Mouse (Mus musculus) liver, embryonic 12.5 days (tissue): ENCODE data around the gene Inpp4a. TPM values are rescaled to one million over a fixed set of nuclear protein-coding genes. Genes with fewer than 3 reads are reported as not detected.

Experiments used
- ATAC-seq: fragments of 200-750 bp; cut with Nextera tagmentation; 2 replicates; pipeline ENCODE4 v1.8.0; 2017; ENCODE audit warnings: moderate number of reproducible peaks, mild to moderate bottlenecking, moderate library complexity
- H3K27ac ChIP-seq: fragments of 300-500 bp; sonication (generic); 2 replicates; pipeline ENCODE4 v1.5.1; 2016; ENCODE audit warnings: mild to moderate bottlenecking
- H3K27me3 ChIP-seq: fragments of 300-500 bp; sonication (generic); replicated peaks from 2 replicates; pipeline ENCODE4 v1.6.1; 2016; ENCODE audit warnings: mild to moderate bottlenecking, moderate library complexity
- H3K36me3 ChIP-seq: fragments of 300-500 bp; sonication (generic); 2 replicates; pipeline ENCODE4 v1.6.1; 2016; ENCODE audit warnings: mild to moderate bottlenecking, moderate library complexity
- H3K4me1 ChIP-seq: fragments of 300-500 bp; sonication (generic); 2 replicates; pipeline ENCODE4 v1.6.1; 2016
- H3K4me2 ChIP-seq: fragments of 300-500 bp; sonication (generic); 2 replicates; pipeline ENCODE4 v1.6.1; 2016; ENCODE audit warnings: mild to moderate bottlenecking, moderate library complexity
- H3K4me3 ChIP-seq: fragments of 300-500 bp; sonication (generic); 2 replicates; pipeline ENCODE4 v1.5.1; 2016; ENCODE audit warnings: mild to moderate bottlenecking, moderate library complexity
- H3K9ac ChIP-seq: fragments of 300-500 bp; sonication (generic); 2 replicates; pipeline ENCODE4 v1.6.1; 2016; ENCODE audit warnings: mild to moderate bottlenecking, moderate library complexity
- H3K9me3 ChIP-seq: fragments of 300-500 bp; sonication (generic); replicated peaks from 2 replicates; pipeline ENCODE4 v1.6.1; 2016; ENCODE audit warnings: mild to moderate bottlenecking, moderate library complexity
- WGBS: fragments of 180-500 bp; shearing (Covaris S2); methylation state at CpG from one replicate; pipeline ENCODE4 v1.1.7; 2016; ENCODE audit not compliant: insufficient replicate concordance; 5-methylcytosine and 5-hydroxymethylcytosine counted together
- polyA plus RNA-seq: library from polyadenylated mRNA; unstranded; fragments of >200 nt; fragmentation: Nextera tagmentation; extraction: Ambion mirVana; gene quantifications from 2 replicates; pipeline ENCODE4 v1.2.1, GENCODE M21; 2016

The Inpp4a gene
- polyA plus RNA-seq, 1 experiment from 2014 or later: 4.0 TPM

GRCm38 (mm10) chr1:37302801-37303200 lies 3.1 kb downstream of the Inpp4a start:
- Histone ChIP-seq H3K27me3 (peaks cover 11% of the 10 kb centered on the region), H3K9ac (no peak overlapping the region), H3K27ac (no peak overlapping the region), H3K4me2 (no peak overlapping the region), H3K9me3 (no peaks in the 10 kb centered on the region), H3K4me1 (peaks cover 38% of the 10 kb centered on the region), H3K4me3 (no peak overlapping the region), H3K36me3 (no peaks in the 10 kb centered on the region)
- WGBS: 20% methylated on average over 3 of the region's 3 CpGs
- no peak for ATAC-seq

GRCm38 (mm10) chr1:37305691-37306287 lies 6.1 kb downstream of the Inpp4a start:
- ATAC-seq: no peak

DNA sequence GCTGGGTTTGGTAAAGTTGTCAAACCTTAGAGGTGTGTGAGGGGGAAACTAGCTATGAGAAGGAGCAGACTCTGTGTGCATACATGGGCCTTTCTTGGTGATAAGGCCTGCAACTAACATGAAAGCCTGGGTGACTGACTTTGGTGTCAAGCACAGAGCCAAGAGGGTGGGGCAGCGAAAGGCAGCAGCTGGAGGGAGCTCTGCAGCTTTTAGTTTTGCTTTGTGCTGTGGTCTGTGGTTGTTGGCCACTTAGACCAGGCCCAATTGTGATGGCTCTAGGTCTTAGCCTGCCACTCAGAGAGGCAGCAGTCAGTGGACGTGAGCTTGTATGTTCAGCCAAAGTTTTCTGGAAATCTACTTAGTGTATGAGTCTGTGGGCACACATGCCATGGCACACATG lies 7.9 kb downstream of the Inpp4a start:
- Histone ChIP-seq H3K4me3 (no peak overlapping the region), H3K9me3 (no peaks in the 10 kb centered on the region), H3K4me2 (no peak overlapping the region), H3K27ac (no peak overlapping the region), H3K4me1 (peaks cover 31% of the 10 kb centered on the region), H3K9ac (no peak overlapping the region), H3K36me3 (no peaks in the 10 kb centered on the region), H3K27me3 (no peaks in the 10 kb centered on the region)
- 58% methylated on average over 2 of the region's 2 CpGs for WGBS
- ATAC-seq: no peak

More at GRCm38 (mm10) chr1:37305691-37306287, 6.1 kb downstream of the Inpp4a start:
- no peak overlapping the region for H3K4me2 ChIP-seq
- no peak overlapping the region for H3K4me3 ChIP-seq
- H3K36me3 ChIP-seq: no peaks in the 10 kb centered on the region
- H3K9ac ChIP-seq: no peak overlapping the region
- 64% methylated on average over 9 of the region's 9 CpGs for WGBS
- H3K27me3 ChIP-seq: peaks cover 2% of the 10 kb centered on the region; the same call in 1 of the 2 replicates
- H3K9me3 ChIP-seq: no peaks in the 10 kb centered on the region
- H3K4me1 ChIP-seq: peaks cover 39% of the 10 kb centered on the region
- H3K27ac ChIP-seq: no peak overlapping the region

GRCm38 (mm10) chr1:37308021-37308742 lies 8.5 kb downstream of the Inpp4a start:
- 51% methylated on average over 8 of the region's 8 CpGs for WGBS
- Histone ChIP-seq H3K9me3 (no peaks in the 10 kb centered on the region), H3K4me3 (no peak overlapping the region), H3K9ac (no peak overlapping the region), H3K4me2 (no peak overlapping the region), H3K27me3 (no peaks in the 10 kb centered on the region), H3K27ac (no peak overlapping the region), H3K4me1 (peaks cover 26% of the 10 kb centered on the region), H3K36me3 (no peaks in the 10 kb centered on the region)
- ATAC-seq: no peak

GRCm38 (mm10) chr1:37308743-37309100 lies 9.1 kb downstream of the Inpp4a start:
- H3K4me2 ChIP-seq: no peak overlapping the region
- no peaks in the 10 kb centered on the region for H3K9me3 ChIP-seq
- no peak overlapping the region for H3K4me3 ChIP-seq
- H3K27ac ChIP-seq: no peak overlapping the region
- H3K9ac ChIP-seq: no peak overlapping the region
- no peaks in the 10 kb centered on the region for H3K36me3 ChIP-seq
- WGBS: 49% methylated on average over 3 of the region's 3 CpGs
- H3K27me3 ChIP-seq: no peaks in the 10 kb centered on the region
- ATAC-seq: no peak
- peaks cover 21% of the 10 kb centered on the region for H3K4me1 ChIP-seq

- no peaks in the 10 kb centered on the region for H3K36me3 ChIP-seq
- ATAC-seq: no peak
- WGBS: 83% methylated on average over 4 of the region's 4 CpGs
- no peak overlapping the region for H3K27ac ChIP-seq
- no peaks in the 10 kb centered on the region for H3K27me3 ChIP-seq
- H3K4me3 ChIP-seq: no peak overlapping the region
- no peaks in the 10 kb centered on the region for H3K9me3 ChIP-seq
- peaks cover 29% of the 10 kb centered on the region for H3K4me1 ChIP-seq
- no peak overlapping the region for H3K4me2 ChIP-seq
- H3K9ac ChIP-seq: no peak overlapping the region
Measured at GRCm38 (mm10) chr1:37309939-37310515, 10.4 kb downstream of the Inpp4a start.

- no peaks in the 10 kb centered on the region for H3K36me3 ChIP-seq
- no peak overlapping the region for H3K27ac ChIP-seq
Measured at GRCm38 (mm10) chr1:37314338-37314737, 14.7 kb downstream of the Inpp4a start.

DNA sequence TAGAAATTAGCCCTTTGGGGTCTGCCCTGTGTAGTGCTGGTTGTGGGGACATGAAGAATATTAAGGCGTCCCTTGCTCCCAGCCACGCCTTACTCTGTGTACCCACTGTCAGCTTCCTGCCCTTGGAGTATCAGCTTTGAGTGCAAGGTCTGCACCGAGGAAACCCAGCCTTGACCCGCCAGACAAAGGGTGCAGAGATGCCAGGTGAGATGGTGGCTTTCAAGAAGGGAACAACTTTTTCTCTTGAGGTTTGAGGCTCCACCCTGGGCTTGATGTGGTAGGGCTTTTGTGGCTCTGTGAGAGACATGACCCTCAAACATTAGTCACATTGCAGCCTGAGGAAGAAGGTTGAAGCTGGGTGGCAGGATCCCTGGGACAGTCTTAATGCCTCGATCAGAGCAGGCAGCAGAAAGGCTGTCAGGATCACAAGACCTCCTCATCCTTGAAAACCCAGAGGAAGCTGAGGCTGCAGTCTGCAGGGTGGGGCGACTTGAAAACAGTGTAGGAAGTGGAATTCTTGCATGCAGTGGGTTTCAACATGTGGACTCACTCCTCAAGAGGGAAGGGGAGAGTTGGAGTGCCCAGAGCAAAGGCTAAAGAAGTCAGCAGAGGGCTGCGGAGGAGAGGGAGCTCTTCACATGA lies 18.1 kb downstream of the Inpp4a start:
- Histone ChIP-seq H3K9me3 (no peaks in the 10 kb centered on the region), H3K4me1 (peaks cover 26% of the 10 kb centered on the region), H3K9ac (no peak overlapping the region), H3K27me3 (no peaks in the 10 kb centered on the region), H3K27ac (no peak overlapping the region), H3K36me3 (no peaks in the 10 kb centered on the region), H3K4me2 (no peak overlapping the region), H3K4me3 (no peak overlapping the region)
- 46% methylated on average over 7 of the region's 7 CpGs for WGBS
- no peak for ATAC-seq

More at GRCm38 (mm10) chr1:37314338-37314737, 14.7 kb downstream of the Inpp4a start:
- 54% methylated on average over 7 of the region's 7 CpGs for WGBS
- no peaks in the 10 kb centered on the region for H3K27me3 ChIP-seq
- H3K9me3 ChIP-seq: no peaks in the 10 kb centered on the region
- no peak overlapping the region for H3K9ac ChIP-seq
- H3K4me2 ChIP-seq: no peak overlapping the region
- peaks cover 26% of the 10 kb centered on the region for H3K4me1 ChIP-seq
- H3K4me3 ChIP-seq: no peak overlapping the region
- no peak for ATAC-seq

DNA sequence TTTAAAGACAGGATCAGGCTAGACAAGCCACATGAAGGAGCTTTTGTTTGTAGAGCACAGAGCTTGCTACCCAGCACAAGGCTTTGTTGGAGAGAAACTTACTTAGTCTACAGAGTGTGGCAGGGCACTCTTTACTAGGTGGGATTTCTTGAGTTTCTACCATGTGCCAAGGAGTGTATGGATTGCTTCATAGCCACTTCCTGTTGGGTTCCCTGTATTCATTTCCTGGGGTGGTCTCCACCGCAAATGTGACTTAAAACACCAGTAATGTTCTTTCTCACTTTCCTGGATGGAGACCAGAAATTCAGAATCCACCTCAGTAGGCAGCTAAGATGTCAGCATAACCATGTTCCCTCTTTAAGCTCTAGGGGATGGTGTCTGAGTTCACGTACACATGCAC lies 18.9 kb downstream of the Inpp4a start:
- H3K4me3 ChIP-seq: no peak overlapping the region
- no peak overlapping the region for H3K27ac ChIP-seq
- no peak overlapping the region for H3K4me2 ChIP-seq
- H3K36me3 ChIP-seq: no peaks in the 10 kb centered on the region
- WGBS: 67% methylated on average over 2 of the region's 2 CpGs
- no peak overlapping the region for H3K9ac ChIP-seq
- no peaks in the 10 kb centered on the region for H3K27me3 ChIP-seq
- no peaks in the 10 kb centered on the region for H3K9me3 ChIP-seq
- peaks cover 26% of the 10 kb centered on the region for H3K4me1 ChIP-seq
- no peak for ATAC-seq

DNA sequence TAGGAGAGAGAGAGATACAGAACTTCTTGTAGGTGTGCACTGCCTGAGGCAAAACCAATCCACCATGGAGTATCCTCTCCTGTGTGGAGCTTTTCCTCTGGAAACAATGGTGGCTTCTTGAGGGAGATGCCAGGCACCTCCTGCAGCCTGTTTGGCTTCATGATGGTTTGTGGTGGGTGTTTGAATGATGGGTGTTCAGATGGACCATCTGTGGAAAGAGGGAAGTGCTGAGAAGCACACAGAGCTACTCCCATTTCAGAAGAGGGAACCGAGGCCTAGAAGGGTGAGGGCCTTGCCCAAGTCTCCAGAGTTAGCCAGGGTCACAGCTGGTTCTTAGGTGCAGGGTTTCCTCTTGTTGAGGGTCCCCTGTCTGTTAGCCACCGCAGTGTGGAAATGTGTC lies 23.0 kb downstream of the Inpp4a start:
- H3K27me3 ChIP-seq: no peaks in the 10 kb centered on the region
- no peaks in the 10 kb centered on the region for H3K9me3 ChIP-seq
- H3K27ac ChIP-seq: no peak overlapping the region
- H3K36me3 ChIP-seq: no peaks in the 10 kb centered on the region
- H3K9ac ChIP-seq: no peak overlapping the region
- H3K4me3 ChIP-seq: no peak overlapping the region
- 40% methylated on average over 2 of the region's 2 CpGs for WGBS
- peaks cover 10% of the 10 kb centered on the region; the same call in 1 of the 2 replicates for H3K4me1 ChIP-seq
- no peak overlapping the region for H3K4me2 ChIP-seq
- no peak for ATAC-seq

DNA sequence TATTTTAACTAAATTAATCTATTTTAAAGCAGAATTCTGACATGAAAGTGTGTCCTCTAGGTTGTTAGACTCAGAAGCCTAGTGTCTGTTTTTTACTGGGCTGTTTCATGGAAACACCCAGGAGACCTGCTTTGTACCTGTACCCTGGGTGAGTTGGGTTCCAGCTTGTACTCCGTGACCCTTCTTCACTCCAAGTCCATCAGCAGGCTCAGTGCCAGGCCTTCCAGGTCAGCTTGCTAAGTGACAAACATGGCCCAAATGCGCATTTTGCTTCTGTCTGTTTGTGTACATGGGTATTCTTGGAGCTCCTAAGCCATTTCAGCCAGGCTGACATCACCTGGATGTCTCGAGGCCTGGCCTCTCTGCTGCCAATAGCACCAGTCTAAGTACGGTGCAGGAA lies 23.5 kb downstream of the Inpp4a start:
- Histone ChIP-seq H3K36me3 (no peaks in the 10 kb centered on the region), H3K27ac (no peak overlapping the region), H3K27me3 (no peaks in the 10 kb centered on the region), H3K4me3 (no peak overlapping the region), H3K4me1 (peaks cover 9% of the 10 kb centered on the region; the same call in 1 of the 2 replicates), H3K9me3 (no peaks in the 10 kb centered on the region), H3K4me2 (no peak overlapping the region), H3K9ac (no peak overlapping the region)
- no peak for ATAC-seq
- WGBS: 71% methylated on average over 4 of the region's 4 CpGs

DNA sequence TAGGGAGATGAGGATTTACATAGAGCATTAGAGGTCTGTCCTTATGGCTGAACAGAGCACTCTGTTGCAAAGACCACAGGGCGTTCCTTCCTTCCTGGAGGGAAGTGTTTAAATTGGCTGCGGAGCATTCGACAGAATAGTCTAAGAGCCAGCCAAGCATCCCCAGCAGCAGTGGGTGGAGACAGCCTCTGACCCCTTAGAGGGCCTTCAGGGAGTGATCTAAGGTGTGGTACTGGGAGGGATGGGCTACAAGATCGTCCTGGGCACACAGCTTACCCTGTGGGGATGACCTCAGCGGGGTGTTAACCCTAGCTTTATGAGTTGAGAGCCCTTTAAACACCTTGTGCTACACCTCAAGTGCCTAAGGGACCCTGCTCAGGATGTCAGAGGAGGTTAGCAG lies 24.9 kb downstream of the Inpp4a start:
- Histone ChIP-seq H3K4me1 (0 out of 2 replicates have a peak, but pooled peaks cover 4% of the 10 kb centered on the region), H3K4me3 (no peak overlapping the region), H3K36me3 (no peaks in the 10 kb centered on the region), H3K9ac (no peak overlapping the region), H3K4me2 (no peak overlapping the region), H3K9me3 (peaks cover 5% of the 10 kb centered on the region; the same call in 1 of the 2 replicates), H3K27ac (no peak overlapping the region), H3K27me3 (no peaks in the 10 kb centered on the region)
- WGBS: 28% methylated on average over 5 of the region's 5 CpGs
- ATAC-seq: no peak
